Mouse (Mus musculus) lung, postnatal 4 days (tissue): ENCODE measurements around the gene Tanc2.
A peak's percentile ranks its signal among the peaks of the same experiment; 100 is the strongest.

Source experiments
- DNase-seq, 2 experiments: peaks; one replicate each; pipeline ENCODE4 v3.0.0; 2021

Tanc2 gene

DNA sequence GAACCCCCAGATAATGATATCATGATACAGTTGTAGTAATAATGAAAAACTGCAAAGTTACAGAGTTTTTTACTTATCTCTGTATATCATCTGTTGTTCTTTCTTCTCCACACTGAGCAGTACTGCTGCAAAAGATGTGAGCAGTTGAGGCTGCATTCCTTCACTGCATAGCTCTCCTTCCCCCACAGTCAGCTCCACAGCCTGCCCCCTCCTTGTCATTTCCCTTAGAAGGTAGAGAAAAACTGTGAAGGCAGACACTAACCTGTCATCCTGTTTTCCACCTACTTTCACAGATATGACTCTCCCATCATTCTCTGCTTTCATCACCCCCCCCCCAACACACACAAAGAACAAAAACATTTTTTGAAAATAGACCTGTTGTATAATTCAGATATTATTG lies 248.2 kb downstream of the Tanc2 start:
- no peak for DNase-seq

DNA sequence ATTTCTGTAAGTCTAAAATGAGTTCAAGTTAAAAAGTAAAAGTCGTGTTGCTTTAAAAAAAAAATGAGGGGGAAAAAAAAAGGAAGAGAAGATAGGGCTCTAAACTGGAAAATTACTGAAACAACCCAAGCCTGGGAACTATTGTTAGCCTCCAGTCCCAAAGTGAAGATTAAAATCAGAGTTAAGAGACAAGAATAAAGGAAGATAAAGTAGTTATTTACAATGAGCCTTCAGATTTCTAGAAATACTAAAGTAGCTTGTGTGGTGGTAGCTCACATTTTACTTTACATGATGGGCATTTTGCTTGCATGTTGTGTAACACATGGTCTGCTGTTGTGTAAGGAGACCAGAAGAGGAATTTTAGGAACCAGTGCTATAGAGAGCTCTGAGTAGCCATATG lies 256.1 kb downstream of the Tanc2 start:
- DNase-seq = no peak

DNA sequence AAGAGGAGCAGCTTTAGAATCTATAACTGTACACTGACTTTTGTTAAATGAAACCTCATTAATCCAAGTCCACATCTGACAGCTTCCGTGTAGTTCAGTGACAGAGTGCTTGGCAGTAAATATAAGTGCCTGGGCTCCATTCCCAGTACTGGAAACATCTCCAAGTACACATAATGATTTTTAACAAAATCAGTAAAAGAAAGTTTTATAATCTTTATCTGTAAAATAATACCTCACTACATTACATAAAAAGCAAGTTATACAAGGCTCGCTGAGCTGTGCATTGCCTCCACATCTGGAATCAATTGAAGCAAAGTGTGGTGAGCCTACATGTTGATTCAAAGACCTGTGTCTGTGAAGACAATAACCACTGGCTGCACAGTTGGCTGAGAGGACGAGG lies 265.7 kb downstream of the Tanc2 start:
- DNase-seq = no peak

GRCm38 (mm10) chr11:105858063-105858462 lies 268.3 kb downstream of the Tanc2 start:
- no peak for DNase-seq

- DNase-seq = no peak
Observed at GRCm38 (mm10) chr11:105885558-105885957, 295.8 kb downstream of the Tanc2 start.

- no peak for DNase-seq
Observed at GRCm38 (mm10) chr11:105887281-105887680, 297.5 kb downstream of the Tanc2 start.

GRCm38 (mm10) chr11:105899151-105899550 lies 309.4 kb downstream of the Tanc2 start:
- no peak for DNase-seq

- DNase-seq = no peak
Observed at GRCm38 (mm10) chr11:105901501-105901900, 311.7 kb downstream of the Tanc2 start.

GRCm38 (mm10) chr11:105902956-105903355 lies 313.2 kb downstream of the Tanc2 start:
- DNase-seq = peak in 1 of 2 experiments; percentile 28

DNA sequence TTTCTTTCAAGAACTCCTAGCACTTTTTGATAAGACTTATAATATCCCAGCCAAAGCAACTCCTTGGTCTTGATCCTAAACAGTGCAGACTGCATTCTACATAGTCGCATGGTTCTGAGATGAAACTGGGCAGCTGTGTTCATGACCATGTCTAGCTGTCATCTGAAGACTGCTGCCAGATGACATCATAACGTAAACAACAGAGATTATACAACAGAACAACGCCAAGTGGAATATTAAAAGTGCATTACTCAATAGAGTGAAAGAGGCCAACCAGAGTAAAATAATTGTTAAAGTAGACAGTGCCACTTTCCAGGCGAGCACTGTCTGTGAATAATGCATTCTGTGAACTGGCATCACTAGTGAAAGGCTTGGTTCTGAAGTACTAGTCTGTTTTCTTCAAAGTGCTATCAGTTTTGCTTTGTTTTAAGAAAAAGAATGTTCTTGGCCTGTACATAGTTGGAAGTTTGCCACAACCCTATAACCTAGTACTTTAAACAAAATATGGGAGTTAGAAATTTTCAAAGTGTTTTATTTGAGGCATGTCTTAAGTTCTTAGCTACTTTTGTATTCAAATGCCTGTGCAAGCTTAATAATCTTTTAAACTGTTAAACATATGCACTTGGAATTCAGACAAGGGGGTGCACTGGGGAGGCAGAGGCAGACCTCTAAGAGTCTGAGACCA lies 315.9 kb downstream of the Tanc2 start:
- peak in 1 of 2 experiments; percentile 28 for DNase-seq

DNA sequence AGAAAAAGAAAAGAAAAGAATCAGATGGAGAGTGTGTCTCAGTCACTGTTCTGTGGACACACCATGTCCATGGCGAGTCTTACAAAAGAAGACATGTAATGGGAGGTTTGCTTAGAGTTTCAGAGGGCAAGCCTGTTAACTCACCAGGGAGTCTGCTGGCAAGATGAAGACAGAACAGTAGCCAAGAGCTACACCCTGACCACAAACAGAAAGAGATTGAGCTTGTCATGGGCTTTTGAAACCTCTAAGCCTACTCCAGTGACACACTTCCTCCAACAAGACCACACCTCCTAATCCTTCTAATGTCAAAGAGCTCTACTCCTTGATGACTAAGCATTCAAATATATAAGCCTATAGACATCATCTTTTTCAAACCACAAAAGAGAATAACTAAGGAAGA lies 317.6 kb downstream of the Tanc2 start:
- DNase-seq = no peak

- no peak for DNase-seq
Observed at GRCm38 (mm10) chr11:105908926-105909325, 319.1 kb downstream of the Tanc2 start.

DNA sequence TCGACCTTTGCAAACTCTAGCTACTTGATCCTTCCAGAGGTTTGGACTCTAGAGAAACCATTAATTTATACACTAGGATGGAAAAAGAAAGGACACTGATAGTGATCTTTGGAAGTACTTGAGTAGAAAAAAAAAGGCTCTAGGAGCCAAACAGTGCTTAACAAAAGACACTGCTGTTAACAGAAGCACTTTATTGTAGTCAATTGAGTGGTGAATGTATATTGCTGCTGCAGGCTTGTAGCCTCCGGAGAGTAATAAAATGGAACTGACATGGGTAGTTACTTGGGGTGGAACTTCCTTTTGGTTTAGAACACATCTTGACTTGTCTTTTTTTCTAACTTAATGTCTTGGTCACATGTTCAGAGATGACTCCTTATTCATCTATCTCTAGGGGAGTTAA lies 319.8 kb downstream of the Tanc2 start:
- DNase-seq = no peak

DNA sequence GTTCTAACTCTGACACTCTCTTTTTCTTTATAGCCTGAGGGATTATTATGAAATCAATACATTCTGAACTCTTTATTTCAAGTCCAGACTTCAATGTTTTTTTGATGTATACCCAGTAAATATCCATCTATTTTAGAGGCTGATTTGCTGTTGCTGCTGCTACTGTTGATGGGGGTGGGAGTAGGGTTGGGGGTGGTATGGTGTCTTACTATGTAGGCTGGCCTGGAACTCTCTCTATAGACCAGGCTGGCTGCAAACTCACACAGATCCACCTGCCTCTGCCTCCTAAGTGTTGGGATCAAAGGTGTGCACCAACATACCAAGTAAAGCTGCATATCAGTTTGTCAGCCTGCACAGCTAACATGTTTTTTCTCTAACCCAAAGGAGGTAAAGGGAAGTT lies 321.4 kb downstream of the Tanc2 start:
- no peak for DNase-seq

- peak in 1 of 2 experiments; percentile 83 for DNase-seq
Observed at GRCm38 (mm10) chr11:105911592-105912375, 322.0 kb downstream of the Tanc2 start.

DNA sequence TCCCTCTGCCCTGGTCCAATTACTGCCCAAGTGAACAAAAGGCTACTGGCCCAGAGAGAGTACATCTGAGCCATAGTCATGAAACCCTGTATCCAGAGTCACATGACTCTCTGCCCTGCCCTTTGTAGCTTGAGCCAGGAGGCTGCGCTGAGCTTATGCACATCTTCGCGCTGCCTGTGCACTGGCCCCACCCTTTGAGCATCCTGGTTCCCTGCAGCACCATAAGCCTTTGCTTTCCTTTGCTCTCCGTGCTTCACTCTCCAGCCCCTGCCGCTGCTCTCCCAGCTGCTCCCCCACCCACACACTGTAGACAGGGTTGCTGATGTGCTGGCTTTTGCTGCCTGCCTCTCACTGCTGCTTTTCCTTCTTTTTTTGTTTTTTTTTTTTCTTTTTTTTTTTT lies 323.8 kb downstream of the Tanc2 start:
- no peak for DNase-seq

DNA sequence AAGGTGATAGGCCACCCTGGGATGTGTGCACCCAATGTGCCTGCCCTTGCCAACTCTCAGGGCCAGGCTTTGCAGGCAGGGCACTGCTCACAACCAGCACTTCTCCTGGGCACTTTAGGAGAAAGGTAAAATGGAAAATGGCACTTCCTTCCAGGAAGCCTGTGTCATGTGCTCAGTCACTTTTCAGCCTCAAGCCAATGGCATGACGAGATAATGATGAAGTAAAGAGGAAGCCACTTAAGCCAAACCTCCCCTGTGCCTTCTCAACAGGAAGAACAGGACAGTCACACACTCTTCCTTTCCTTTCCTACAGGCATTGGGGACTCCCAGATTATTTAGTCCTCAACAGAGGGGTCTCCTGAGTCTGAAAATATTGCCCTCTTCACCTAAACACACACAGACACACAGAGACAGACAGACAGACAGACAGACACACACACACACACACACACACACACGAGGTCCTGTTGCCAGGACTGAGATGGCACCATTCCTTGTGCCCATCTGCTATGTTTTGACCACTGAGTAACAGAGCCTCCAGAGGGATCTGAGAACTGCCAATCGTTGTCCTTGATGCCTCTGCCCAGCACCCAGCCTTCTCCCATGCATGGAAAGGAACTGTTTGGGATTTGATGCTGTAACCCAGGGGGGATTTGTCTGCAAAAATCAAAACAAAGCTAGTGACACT lies 330.5 kb downstream of the Tanc2 start:
- no peak for DNase-seq

DNA sequence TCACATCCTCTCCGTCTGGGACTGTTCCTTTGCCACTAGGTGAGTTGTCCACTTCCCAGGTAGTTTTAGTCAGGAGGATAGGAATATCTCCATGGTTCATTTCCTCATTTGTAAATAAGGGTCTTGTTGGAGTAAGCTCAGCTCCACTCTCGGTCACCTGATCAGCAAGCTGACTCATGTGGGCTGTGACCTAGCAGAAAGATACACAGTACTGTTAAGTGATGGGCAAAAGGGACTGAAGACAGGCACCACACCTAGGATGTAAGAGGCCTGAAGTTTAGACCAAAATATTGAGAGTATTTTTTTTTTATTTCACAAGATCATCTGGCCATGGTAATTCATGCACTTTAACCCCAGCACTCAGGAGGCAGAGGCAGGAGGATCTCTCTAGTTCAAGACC lies 331.1 kb downstream of the Tanc2 start:
- DNase-seq = no peak

DNA sequence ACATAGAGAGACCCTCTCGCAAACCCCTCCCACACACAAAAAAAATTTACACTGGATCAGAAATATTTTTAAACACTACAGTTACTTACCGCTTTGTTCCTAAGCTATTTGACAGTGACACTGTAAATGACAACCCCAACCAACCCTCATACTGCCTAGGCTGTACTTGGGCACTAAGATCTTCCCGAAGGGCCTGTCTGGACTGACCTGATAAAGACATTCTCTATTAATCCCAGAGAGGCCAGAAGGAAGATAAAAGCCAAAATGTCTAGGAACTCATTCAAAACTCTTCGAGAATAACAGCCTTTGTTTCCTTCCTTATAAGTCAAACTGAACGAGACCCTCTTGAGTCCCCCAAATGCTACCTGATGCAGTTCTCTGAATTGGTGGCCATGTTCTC lies 331.5 kb downstream of the Tanc2 start:
- DNase-seq = no peak

GRCm38 (mm10) chr11:105922769-105923663 lies 333.2 kb downstream of the Tanc2 start:
- DNase-seq = no peak

GRCm38 (mm10) chr11:105927065-105928030 lies 337.6 kb downstream of the Tanc2 start:
- DNase-seq = peak in 1 of 2 experiments; percentile 81

GRCm38 (mm10) chr11:105928171-105928570 lies 338.4 kb downstream of the Tanc2 start:
- no peak for DNase-seq
